Mouse (Mus musculus) liver, adult 2 months (tissue): ENCODE data around the gene Sbk1. TPM values are rescaled to one million over a fixed set of nuclear protein-coding genes. Genes with fewer than 3 reads are reported as not detected.
"Not testable (repeated sequence)": the region's sequence is repeated elsewhere in the genome, so short reads cannot be mapped to it uniquely, and the experiment has no call there.

ENCODE experiments used
- DNase-seq: peaks from one replicate; pipeline ENCODE4 v3.0.0-alpha.2; 2011; ENCODE audit warnings: low read depth, low spot score; ENCODE audit errors: extremely low read depth
- H3K27ac ChIP-seq: fragments of 200-500 bp; replicated peaks from 2 replicates; pipeline ENCODE4 v1.5.1; 2012; ENCODE audit warnings: low read depth, mild to moderate bottlenecking, control low read depth, inconsistent platforms, low read length; ENCODE audit not compliant: insufficient read depth
- H3K27me3 ChIP-seq: fragments of 200-500 bp; 2 replicates; pipeline ENCODE4 v1.6.1; 2012; ENCODE audit warnings: mild to moderate bottlenecking, moderate library complexity, low read length, inconsistent platforms; ENCODE audit not compliant: control insufficient read depth, insufficient read depth
- H3K36me3 ChIP-seq: fragments of 200-500 bp; 2 replicates; pipeline ENCODE4 v1.6.1; 2012; ENCODE audit warnings: low read length, inconsistent platforms; ENCODE audit not compliant: control insufficient read depth, insufficient read depth
- H3K4me1 ChIP-seq: fragments of 200-500 bp; 2 replicates; pipeline ENCODE4 v1.6.1; 2011; ENCODE audit warnings: low read length; ENCODE audit not compliant: control insufficient read depth, insufficient read depth
- H3K4me3 ChIP-seq: fragments of 200-500 bp; 2 replicates; pipeline ENCODE4 v1.5.1; 2011; ENCODE audit warnings: low read depth, mild to moderate bottlenecking, control low read depth, low read length, moderate library complexity; ENCODE audit not compliant: insufficient read depth
- H3K79me2 ChIP-seq: fragments of 200-500 bp; 2 replicates; pipeline ENCODE4 v1.6.1; 2012; ENCODE audit warnings: inconsistent platforms, mild to moderate bottlenecking, low read length, moderate library complexity; ENCODE audit not compliant: control insufficient read depth, insufficient read depth
- H3K9ac ChIP-seq: fragments of 200-500 bp; 2 replicates; pipeline ENCODE4 v1.6.1; 2012; ENCODE audit warnings: low read depth, mild to moderate bottlenecking, control low read depth, inconsistent platforms, low read length
- CTCF ChIP-seq: fragments of 200-500 bp; IDR thresholded peaks from 2 replicates; pipeline ENCODE4 v1.5.1; 2011; ENCODE audit warnings: low read depth, low read length, control low read depth
- POLR2A ChIP-seq: fragments of 200-500 bp; IDR thresholded peaks from 2 replicates; pipeline ENCODE4 v1.6.1; 2011; ENCODE audit warnings: low read length, control low read depth; ENCODE audit not compliant: insufficient read depth; ENCODE audit errors: extremely low read depth
- WGBS: fragments of 180-500 bp; shearing (Covaris S2); methylation state at CpG from one replicate; pipeline ENCODE4 v1.1.7; 2018; 5-methylcytosine and 5-hydroxymethylcytosine counted together
- polyA plus RNA-seq: library from polyadenylated mRNA; depleted of rRNA; stranded (reverse); fragments of >200 nt; gene quantifications from 2 replicates; pipeline ENCODE4 v1.2.3, GENCODE M21; 2012
- total RNA-seq: library from RNA; depleted of rRNA; stranded (reverse); fragments of >200 nt; gene quantifications from 2 replicates; pipeline ENCODE4 v1.2.3, GENCODE M21; 2014

The Sbk1 gene
- total and polyA plus RNA-seq, 2 experiments: 13.5 to 17.1 TPM

- Histone ChIP-seq H3K27me3 (no peaks in the 10 kb centered on the region), H3K9ac (no peak overlapping the region), H3K4me1 (no peaks in the 10 kb centered on the region), H3K4me3 (no peak overlapping the region), H3K27ac (no peak overlapping the region), H3K79me2 (no peaks in the 10 kb centered on the region), H3K36me3 (peaks cover 2% of the 10 kb centered on the region; the same call in 1 of the 2 replicates)
- DNase-seq: no peak
- TF ChIP-seq POLR2A (no peak), CTCF (no peak)
- WGBS: 92% methylated on average over 72 of the region's 72 CpGs
These were observed 19.5 kb downstream of the Sbk1 start for GRCm38 (mm10) chr7:126291681-126292545.

DNA sequence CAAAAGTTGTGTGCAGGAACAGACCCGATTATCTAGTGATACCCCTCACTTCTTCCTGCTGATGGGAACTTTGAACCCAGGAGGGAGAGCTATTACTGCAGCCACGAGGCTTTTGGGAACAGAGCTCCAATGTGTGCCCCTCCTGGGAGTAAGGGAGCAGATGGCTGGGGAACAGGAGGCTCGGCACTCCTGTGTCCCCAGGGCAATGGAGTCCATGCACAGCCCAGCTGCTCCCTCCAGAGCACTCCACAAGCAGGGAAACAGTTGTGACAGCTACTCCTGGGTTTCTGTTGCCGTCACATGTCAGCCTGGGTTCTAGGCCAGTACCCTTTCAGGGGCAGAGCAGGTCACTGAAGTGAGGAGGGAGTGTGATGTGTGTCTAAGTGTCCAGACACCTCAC lies 20.7 kb downstream of the Sbk1 start:
- H3K9ac ChIP-seq: no peak overlapping the region
- no peak for DNase-seq
- TF ChIP-seq CTCF (no peak), POLR2A (no peak)
- H3K4me3 ChIP-seq: no peak overlapping the region
- H3K79me2 ChIP-seq: no peaks in the 10 kb centered on the region
- H3K4me1 ChIP-seq: no peaks in the 10 kb centered on the region
- peaks cover 2% of the 10 kb centered on the region; the same call in 1 of the 2 replicates for H3K36me3 ChIP-seq
- WGBS: 86% methylated on average over 4 of the region's 4 CpGs
- H3K27ac ChIP-seq: no peak overlapping the region
- H3K27me3 ChIP-seq: no peaks in the 10 kb centered on the region

GRCm38 (mm10) chr7:126297579-126298460 lies 25.4 kb downstream of the Sbk1 start:
- H3K9ac ChIP-seq: no peak overlapping the region
- H3K27me3 ChIP-seq: no peaks in the 10 kb centered on the region
- DNase-seq: peak; percentile 35
- H3K4me3 ChIP-seq: no peak overlapping the region
- no peak overlapping the region for H3K27ac ChIP-seq
- H3K79me2 ChIP-seq: no peaks in the 10 kb centered on the region
- 54% methylated on average over 8 of the region's 8 CpGs for WGBS
- no peaks in the 10 kb centered on the region for H3K4me1 ChIP-seq
- no peak for TF ChIP-seq POLR2A
- TF ChIP-seq CTCF: 0 out of 2 replicates have a peak, but pooled peaks have one; percentile 16
- no peaks in the 10 kb centered on the region; the same call in 1 of the 2 replicates for H3K36me3 ChIP-seq

DNA sequence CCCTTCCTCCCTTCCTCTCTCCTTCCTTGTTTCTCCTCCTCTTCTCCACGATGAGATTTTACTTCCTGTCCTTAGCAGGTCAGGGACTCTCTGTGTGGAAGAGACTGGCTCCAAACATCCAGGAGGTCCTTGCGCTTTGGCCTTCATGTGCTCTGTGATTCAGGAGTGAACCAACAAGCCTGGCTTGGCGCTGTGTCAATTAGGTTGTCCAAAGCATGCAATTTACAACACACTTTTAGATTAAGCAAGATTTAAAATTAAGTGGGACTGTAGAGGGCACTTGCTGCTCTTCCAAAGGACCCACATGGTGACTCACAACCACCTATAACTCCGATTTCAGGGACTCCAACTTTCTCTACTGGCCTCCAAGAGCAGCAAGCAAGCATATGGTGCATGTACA lies 26.4 kb downstream of the Sbk1 start:
- Histone ChIP-seq H3K4me3 (no peak overlapping the region), H3K27ac (no peak overlapping the region), H3K9ac (no peak overlapping the region), H3K4me1 (no peaks in the 10 kb centered on the region), H3K27me3 (no peaks in the 10 kb centered on the region), H3K79me2 (no peaks in the 10 kb centered on the region), H3K36me3 (no peaks in the 10 kb centered on the region)
- 59% methylated on average over 4 of the region's 4 CpGs for WGBS
- TF ChIP-seq POLR2A (no peak), CTCF (no peak)
- DNase-seq: peak; percentile 31

DNA sequence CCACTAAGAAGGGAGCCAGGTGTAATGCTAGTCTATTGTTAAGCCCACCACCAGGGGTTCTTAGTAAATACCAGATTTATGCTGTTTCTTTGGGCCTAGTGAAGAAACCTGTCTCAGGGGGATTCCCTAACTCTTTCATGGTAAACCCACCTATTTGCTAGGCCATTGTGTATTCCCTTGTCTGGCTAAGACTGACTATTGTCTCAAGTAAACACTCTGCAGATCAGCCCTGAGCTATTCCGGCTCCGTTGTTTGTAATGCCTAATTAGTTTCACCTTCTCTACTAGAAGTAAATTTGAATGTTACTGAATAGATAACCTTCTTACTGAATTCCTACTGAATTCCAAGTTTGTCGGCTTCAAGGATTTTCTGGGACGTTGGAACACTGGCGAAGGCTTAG lies 29.4 kb downstream of the Sbk1 start:
- WGBS: 79% methylated on average over 5 of the region's 5 CpGs
- not testable (repeated sequence) for H3K4me1 ChIP-seq, H3K36me3 ChIP-seq, H3K27ac ChIP-seq, H3K4me3 ChIP-seq, DNase-seq, H3K27me3 ChIP-seq, H3K79me2 ChIP-seq, H3K9ac ChIP-seq

DNA sequence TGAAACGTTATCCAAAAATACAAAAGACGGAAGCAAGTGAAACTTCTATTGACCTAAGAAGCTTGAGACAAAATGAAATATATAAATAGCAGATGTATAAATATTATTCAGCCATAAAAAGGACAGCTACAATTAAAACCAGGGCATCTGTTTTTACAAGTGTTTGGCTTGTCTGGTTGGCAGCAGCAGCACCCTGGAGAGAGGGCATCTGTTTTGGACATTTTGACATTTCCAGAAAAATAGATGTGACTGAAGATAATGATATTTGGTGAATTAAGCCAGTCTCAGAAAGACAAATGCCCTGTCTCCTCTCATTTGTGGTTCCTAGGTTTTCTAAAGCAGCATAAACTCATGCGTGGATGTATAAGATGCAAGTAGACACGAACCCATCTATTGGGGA lies 39.4 kb downstream of the Sbk1 start:
- no peaks in the 10 kb centered on the region for H3K36me3 ChIP-seq
- no peak overlapping the region for H3K4me3 ChIP-seq
- H3K79me2 ChIP-seq: no peaks in the 10 kb centered on the region
- 89% methylated on average over 4 of the region's 4 CpGs for WGBS
- no peaks in the 10 kb centered on the region for H3K4me1 ChIP-seq
- H3K27me3 ChIP-seq: no peaks in the 10 kb centered on the region
- no peak for DNase-seq
- H3K9ac ChIP-seq: no peak overlapping the region
- TF ChIP-seq CTCF: no peak
- no peak for TF ChIP-seq POLR2A
- no peak overlapping the region for H3K27ac ChIP-seq
